Mouse (Mus musculus) left cerebral cortex, postnatal 10 days (tissue): Measurements from ENCODE around the gene Phldb2. TPM values are rescaled to one million over a fixed set of nuclear protein-coding genes. Genes with fewer than 3 reads are reported as not detected.

Experiments used
- DNase-seq, 2 experiments: peaks; one replicate each; pipeline ENCODE4 v3.0.0; 2021 to 2022; ENCODE audit warnings: low spot score in 2 of 2, mixed read lengths in 1 of 2; ENCODE audit errors: extremely low spot score in 1 of 2
- intact Hi-C: fragments of 180-260 bp; cut with DNase I; formaldehyde crosslinking; loops from one replicate; pipeline ENCODE4 v1.15.1; 2025
- total RNA-seq, 2 experiments: library from RNA; stranded (reverse); gene quantifications; 2 replicates each; pipeline ENCODE4 v1.2.3; 2021

Gene Phldb2
- total RNA-seq, 2 experiments from 2014 or later, result 6.6 to 9.9 TPM

DNA sequence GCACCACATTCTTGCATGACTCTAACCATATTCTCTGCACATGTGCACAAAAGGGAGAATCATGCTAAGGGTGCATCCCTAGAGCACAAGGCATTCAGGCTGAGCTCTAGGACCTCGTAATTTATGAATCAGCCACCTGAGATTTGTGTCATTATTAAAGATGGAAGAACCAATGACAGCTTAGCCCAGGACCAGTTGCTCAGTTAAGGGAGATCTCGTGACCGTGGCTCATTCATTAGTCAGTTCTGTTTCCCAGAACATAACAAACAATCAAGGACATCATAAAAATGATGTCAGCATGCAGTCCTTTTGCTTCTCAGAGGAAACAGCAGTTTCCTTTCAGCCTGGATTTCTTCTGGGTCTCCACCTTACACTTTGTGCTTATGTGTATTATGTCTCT, 7.6 kb upstream of the Phldb2 start:
- intact Hi-C loops, result loop anchor here (10.0 kb wide), 1 partner anchor 276 kb away; no protein-coding TSS in a partner anchor
- DNase-seq, result no peak

DNA sequence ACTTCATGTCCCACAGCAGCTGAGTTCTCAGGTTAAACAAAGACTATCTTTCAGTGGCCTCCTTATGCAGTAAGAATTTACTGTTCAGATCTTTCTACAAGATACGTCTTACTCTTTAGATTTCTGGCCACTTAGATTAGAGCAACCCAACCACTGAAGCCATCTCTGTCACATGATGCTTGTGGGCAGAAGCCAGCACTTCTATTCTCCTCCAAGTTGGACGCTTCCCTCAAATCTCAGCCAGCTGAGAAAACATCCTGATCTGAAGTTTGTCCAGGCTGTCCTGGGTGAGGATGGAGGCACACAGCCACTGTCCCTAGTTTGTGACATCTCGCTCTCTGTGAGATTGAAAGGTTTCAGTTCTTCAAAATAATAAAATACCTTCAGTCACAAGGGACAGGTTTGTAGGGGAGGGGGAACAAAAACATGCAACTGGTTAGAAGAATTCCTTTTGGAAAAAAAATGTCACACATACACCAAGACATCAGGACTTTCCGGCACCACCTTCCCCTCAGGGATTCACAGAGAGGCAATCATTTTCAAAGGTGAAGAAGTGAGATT, 3.1 kb upstream of the Phldb2 start:
- intact Hi-C loops, result no loop called here
- DNase-seq, result no peak

DNA sequence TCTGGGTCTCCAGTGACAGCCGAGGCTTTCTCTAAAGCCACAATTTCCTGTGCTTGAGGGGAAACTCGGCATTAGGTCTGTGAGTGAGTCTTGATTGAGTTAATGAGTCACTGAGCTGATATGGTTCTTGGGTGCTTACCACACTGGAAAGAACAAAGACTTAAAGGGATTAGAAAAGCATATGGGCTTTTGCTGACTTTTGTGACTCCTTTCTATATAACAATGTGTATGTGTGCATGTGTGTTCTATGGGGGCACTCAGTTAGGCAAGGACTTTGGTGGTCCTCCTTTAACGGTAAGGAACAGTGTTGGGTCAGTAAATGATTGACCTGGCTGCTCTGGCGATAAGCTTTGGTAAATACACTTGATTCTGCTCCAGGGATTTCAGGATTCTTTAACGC, 897 bp downstream of the Phldb2 start:
- DNase-seq, result no peak
- intact Hi-C loops, result no loop called here

DNA sequence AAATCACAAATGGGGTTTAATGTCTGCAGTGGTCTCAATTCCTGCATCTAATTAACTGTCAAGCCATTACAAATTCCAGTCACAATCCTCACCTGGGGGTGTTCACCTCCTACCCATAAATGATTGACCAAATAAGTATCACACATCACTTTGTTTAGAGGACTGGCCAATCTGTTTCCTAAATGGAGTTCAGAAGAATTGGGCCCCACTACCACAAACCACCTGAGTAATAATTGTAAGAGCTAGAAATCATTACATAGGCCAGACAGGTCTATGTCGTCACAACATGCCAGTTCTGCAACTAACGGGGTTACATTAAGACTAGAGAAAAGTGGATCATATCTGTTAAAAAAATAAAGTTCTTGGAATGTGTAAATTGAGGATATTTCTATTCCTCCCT, 1.4 kb downstream of the Phldb2 start:
- intact Hi-C loops, result no loop called here
- no peak for DNase-seq

DNA sequence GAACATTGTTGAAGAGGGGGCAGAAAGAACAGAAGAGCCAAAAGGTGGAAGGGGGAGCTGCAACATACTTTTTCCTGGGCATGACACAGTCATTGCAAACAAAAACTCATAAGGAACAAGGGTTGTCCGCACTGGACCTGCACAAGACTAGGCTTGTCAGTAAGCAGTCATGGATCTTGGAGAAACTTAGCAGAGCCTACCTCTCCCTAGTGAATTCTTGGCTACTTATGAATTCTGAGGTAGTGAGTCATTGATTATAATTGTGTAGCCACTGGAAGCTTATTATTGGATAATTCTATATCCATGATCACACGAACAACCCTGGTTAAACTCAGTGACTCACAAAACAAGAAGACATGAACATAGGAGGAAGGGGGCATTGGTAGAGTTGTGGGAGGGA, 7.1 kb downstream of the Phldb2 start:
- intact Hi-C loops, result no loop called here
- no peak for DNase-seq

DNA sequence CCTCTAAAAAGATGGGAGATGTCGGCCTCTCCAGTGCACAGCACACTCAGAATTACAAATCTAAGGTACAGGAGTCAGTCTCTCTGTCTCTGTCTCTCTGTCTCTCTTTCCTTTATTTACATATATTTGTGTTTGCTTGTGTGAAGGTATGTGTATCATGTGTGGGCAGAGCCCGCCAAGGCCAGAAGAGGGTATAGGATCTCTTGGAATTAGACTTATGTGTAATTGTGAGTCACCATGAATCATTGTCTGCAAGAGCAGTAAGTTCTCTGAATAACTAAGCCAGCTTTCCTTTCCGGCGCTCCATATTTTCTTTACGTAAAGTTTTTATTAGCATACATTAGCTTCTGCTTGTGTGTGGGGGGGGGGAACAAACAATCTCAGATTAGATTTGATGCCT, 7.7 kb downstream of the Phldb2 start:
- no peak for DNase-seq
- intact Hi-C loops, result no loop called here

DNA sequence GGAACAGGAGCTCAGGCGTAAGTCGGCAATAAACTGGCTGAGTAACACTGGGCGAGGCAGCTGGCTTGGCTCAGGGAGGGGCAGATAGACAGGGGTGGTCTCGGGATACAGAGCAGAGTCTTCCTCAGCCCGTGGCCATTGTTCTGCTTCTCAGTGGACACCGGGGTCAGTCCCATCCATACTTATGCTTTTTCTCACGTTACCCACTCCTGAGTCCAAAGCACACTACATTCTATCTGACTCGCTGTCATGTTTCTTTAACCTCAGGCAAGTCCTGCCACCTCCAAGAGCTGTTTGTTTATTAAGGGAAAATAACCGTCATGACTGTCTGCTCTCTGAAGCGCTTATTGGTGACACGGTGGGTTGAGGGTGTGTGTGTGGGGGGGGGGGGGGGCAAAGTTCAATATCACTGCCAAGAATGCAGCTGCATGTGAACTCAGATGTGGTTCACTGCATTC, 8.2 kb downstream of the Phldb2 start:
- intact Hi-C loops, result no loop called here

DNA sequence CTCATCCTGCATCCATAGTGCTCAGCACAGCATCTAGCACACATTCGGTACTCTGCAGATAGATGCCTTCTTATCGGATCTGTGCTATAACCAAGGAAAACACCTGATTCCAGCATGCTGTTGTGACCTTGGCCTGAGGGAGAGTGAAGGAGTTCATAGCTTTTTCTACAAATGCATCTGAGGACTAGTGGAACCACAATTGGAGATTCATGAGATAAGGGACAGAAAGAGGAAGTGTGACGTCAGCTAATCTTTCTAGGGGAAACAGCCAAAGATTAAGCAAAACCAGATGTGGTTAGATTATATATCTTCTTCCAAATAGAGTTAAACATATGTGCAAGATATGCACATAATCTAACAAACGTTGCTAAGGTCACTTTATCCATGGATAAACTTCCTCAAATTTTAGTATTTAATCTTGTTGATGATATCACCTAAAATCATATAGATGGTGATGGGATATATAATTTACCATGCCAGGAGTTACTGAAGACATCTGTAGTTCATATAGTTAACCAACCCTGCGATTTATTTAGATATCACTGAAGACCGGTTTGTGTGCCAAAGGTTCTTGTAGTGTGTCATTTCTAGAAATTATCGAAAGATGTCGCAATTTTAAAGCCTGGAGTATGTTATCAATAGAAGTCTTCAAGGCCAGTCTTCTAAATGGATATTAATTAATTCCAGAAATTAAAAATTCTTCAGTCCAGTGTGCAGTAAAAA, 11.1 kb downstream of the Phldb2 start:
- intact Hi-C loops, result no loop called here
- no peak for DNase-seq

More for the DNA sequence above, 8.2 kb downstream of the Phldb2 start:
- DNase-seq, result no peak

DNA sequence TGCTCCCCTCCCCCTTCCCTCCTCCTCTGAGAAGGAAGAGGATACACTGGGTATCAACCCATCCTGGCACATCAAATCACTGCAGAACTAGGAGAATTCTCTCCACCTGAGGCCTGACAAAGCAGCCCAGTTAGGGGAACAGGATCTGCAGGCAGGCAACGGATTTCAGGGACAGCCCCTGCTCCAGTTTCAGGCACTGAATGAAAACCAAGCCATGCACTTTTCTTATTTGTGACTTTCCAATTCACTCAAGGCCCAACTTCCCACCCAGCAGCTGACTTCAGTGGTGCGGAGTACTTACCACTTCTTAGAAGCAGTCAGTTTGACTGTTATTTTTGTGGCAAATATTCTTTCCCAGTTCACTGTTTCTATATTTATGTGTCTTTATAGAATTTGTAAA, 12.7 kb downstream of the Phldb2 start:
- intact Hi-C loops, result no loop called here

DNA sequence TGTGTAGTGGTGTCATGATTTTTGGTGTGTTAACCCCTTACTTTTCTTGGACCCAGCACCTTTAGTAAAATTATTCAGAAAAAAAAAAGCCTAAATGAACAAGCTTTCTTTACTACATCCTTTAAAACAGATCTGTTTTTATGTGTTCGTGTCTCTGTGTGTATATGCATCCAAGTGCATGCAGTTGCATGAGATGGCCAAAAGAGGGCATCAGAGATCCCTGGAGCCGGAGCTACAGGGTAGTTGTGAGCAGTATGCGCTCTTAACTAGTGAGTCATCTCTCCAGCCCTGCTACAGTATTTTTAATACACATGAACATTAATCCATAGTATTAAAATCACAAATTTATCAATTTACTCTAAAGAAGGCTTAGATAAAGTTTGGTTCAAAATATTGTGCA, 14.0 kb downstream of the Phldb2 start:
- intact Hi-C loops, result no loop called here
- DNase-seq, result no peak

More for the DNA sequence above, 12.7 kb downstream of the Phldb2 start:
- DNase-seq, result no peak

DNA sequence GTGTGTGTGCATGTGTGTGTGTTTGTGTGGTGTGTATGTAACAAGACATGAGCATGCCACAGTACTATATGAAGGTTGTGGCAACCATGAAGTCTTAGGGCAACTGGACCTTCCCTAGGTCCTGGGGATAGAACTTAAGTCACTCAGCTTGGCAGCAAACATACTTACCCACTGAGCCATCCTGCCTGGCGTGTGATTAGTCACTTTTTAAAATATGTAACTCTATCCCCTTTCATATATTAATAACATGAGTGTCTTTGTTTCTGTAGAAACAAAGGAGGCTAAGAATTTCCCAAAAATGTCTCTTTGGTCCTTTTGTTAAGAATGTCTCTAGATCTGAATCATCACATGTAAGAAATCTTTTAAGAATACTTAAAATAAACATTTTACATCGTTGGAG, 16.0 kb downstream of the Phldb2 start:
- intact Hi-C loops, result no loop called here
- no peak for DNase-seq

DNA sequence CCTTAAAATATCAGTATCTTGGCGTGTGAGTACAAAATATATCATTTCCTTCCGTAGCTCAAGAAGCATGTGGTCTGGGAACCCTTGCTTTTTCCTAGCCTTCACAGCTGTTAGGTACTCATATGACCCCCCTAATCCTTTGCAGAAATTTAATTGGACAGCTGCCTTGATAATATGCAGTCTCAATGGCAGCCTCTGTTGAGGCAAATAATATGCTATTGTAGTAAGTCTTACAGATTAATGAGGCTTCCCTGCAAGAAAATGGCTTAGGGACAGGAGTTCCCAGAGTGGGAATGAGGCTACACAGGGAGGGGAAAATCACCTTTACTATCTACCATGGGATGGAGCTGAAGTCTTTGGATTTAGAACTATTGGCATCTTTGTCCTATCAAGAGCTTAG, 16.9 kb downstream of the Phldb2 start:
- intact Hi-C loops, result no loop called here
- no peak for DNase-seq

DNA sequence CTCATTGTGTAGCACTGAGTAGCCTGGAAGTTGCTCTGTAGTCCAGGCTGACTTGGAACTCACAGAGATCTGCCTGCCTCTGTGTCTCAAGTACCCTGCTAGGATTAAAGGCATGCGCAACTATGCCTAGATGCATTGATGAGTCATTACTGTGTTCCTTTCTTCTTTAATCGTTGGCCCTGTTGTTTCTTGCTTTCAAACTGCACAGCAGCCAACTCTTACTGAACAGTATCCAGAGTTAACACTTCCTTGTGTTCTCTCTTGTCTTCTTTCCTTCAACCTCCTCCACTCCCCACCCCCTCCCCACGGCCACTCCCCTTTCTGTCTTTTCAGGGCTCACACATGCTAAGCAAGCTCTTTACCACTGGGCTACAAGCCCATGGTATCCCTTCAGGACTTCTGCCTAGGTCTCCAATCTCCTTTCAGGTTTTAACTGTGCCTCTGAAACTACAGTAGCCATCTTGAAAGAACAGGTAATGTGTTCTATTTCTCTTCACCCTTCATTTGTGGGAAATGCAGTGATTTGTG, 17.4 kb downstream of the Phldb2 start:
- DNase-seq, result no peak
- intact Hi-C loops, result no loop called here

DNA sequence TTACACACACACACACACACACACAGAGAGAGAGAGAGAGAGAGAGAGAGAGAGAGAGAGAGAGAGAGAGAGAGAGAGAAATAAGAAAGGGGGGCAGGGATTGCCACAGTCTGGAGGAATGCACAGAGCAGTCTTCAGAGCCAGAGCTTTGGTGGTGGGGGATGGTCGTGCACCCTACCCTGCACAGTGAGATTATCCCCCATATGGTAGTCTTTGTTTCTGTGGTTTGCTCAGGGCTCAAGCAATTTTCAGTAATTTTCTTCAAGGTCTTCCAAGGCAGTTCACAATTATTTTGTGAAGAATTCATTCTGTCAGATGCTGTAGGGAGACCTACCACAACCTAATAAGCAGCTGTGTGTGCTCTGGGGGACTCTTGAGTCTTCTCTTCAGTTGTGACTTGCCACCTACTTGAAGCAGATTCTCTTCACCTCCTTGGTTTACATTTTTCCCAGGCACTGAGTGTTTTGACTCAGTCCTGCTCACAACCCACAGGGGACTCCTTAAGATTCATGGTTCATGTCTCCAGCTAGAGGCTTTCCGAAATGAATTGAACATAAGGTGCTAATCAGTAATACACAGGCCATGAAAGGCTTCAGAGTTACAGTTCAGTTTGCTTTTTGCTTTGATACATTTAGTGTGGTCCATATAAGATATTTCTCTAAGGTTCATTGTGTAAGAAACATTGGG, 18.5 kb downstream of the Phldb2 start:
- no peak for DNase-seq
- intact Hi-C loops, result no loop called here

DNA sequence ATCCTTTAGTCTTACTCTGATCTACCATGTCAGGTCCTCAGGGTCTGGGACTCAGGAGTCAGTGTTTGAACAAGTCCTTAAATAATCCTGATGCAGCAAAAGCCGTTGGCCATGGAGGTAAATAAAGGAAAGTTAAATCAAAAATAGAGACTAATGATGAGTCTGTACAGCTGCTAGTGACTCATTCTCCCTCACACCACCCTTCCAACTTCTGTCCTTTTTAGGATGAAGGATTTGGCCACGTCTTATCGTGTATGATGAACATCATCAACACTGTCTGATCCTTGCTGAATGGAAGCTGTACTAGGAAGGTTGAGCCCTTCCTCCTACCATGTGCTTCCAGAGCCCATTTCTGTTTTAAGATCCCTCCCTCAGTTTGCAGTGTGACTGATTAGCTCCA, 23.1 kb downstream of the Phldb2 start:
- no peak for DNase-seq
- intact Hi-C loops, result no loop called here

DNA sequence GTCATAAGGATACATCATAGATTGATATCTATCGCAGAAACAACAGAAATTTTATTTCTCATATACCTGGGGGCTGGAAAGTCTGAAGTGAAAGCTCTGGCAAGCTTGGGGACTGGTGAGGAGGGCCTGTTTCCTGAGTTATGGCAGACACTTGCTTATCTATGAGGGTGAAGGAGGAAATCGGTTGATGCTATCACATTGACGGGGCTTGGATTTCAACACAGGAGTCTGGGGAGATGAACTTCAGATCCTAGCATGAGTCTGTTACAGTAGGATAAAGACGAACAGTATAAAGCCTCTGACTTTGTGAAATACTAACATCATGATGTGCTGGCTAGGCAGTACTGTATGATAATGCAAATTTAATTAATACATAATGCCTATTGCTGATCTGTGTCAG, 25.3 kb downstream of the Phldb2 start:
- intact Hi-C loops, result no loop called here
- no peak for DNase-seq

DNA sequence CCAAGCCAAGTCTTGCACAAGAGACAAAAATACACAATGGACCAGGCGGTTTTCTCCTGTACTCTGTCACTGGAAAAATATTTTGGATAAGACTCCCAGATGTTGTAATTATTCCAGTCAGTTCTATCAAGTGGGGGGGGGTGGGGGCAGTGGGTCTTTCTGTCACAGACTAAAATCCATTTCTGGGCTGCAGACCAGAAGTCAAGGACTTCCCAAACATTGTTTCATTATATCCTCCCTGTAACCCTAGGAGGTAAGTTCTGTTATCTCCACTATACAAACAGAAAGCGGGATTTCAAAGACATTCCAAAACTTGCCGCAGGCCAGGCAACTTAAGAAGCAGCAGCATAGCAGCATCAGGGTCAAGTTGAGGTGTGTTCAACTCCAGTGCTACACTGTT, 25.8 kb downstream of the Phldb2 start:
- intact Hi-C loops, result no loop called here
- DNase-seq, result no peak

DNA sequence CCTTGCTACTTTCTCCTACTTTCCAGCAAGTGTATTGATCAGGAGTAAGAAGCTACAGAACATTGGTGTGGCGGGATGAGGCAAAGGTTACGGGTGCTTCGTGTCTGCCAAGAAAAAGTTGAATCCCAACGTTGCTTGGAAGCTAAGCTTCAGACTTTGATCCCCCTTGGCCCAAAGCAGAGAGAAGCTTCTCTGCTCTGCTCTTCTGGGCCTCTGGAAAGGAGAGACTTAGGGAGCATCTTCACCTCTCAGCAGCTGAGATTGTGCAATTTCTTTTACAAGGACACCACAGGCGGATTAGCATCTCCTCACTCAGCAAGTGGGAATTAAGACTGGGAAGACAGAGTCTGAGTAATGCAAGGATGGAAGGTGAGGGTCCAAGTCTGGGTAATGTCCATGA, 26.5 kb downstream of the Phldb2 start:
- no peak for DNase-seq
- intact Hi-C loops, result no loop called here

DNA sequence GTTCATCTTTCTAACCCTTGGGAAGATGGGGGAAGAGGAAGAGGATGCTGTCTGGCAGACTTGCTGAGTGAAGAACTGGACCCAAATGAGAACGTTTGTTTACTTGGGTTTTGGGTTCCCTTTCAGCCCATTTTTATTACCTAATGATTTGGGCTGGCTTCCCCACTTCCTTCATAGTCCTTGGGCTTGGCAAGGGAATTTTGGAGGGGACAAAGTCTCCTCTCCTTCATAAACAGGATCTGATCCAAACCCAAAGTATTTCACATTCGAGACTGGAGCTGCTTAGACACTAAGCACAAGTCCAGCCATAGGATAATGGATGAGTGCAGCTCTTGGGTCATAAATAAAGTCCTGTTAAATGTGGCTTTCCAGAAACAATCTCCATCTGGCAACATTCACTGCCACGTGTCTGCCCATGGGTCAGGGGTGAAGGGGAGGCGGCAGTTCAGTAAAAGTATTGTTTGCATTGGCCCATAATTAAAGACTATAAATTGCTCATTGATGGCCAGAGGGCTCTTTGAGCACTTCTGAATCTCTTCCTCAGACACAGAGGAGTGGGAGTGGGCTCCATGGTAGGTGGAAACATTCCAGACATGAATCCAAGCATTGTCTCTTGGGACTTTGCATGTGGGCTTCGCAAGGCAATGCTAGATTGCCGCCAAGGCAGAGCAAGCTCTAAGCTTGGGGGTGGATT, 29.5 kb downstream of the Phldb2 start:
- DNase-seq, result no peak
- intact Hi-C loops, result no loop called here
